Mouse (Mus musculus): ENCODE results near the gene Tmem167. TPM values are rescaled to one million over a fixed set of nuclear protein-coding genes. Genes with fewer than 3 reads are reported as not detected.

Gene Tmem167
- polyA plus RNA-seq, 1 experiment from 2014 or later, result 78.5 TPM

DNA sequence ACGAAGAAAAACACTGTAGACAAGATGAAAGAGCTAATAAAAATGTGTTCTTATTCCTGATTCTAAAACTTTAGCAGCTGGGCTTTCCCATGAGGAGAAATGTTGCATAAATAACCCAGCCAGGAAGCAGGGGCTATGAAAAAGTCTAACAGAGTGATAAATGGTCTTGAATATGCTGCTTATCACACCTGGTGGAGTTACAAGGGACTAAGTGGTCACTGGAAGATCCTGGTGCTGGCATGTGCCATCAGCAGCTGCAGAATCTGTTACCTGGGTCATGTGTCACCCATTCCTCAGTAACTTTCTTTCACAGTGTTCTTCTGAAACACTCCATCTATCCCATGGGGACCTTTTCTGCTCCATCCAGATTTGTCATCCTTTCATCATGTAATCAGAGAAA lies 22.8 kb downstream of the Tmem167 start:
- ATAC-seq (ENCODE audit: insufficient number of reproducible peaks, insufficient read depth, low FRiP score, low read depth), result no peak
- H3K27ac ChIP-seq (ENCODE audit: low read length), result no peak overlapping the region
- no peak overlapping the region for H3K4me2 ChIP-seq (replicated peaks; ENCODE audit: low read depth, low read length)
- H3K4me1 ChIP-seq (ENCODE audit: control insufficient read depth, insufficient read depth, low read length), result no peaks in the 10 kb centered on the region
- H3K9ac ChIP-seq (replicated peaks; ENCODE audit: low read depth, low read length), result no peak overlapping the region
- no peaks in the 10 kb centered on the region for H3K36me3 ChIP-seq (ENCODE audit: control insufficient read depth, insufficient read depth, low read length)
- no peak overlapping the region for H3K4me3 ChIP-seq (ENCODE audit: low read depth, low read length)
- H3K27me3 ChIP-seq (ENCODE audit: control insufficient read depth, insufficient read depth, low read length), result no peaks in the 10 kb centered on the region
- 61% methylated on average over 1 of the region's 1 CpGs for WGBS
- no peaks in the 10 kb centered on the region for H3K9me3 ChIP-seq (ENCODE audit: control insufficient read depth, low read depth, low read length)

DNA sequence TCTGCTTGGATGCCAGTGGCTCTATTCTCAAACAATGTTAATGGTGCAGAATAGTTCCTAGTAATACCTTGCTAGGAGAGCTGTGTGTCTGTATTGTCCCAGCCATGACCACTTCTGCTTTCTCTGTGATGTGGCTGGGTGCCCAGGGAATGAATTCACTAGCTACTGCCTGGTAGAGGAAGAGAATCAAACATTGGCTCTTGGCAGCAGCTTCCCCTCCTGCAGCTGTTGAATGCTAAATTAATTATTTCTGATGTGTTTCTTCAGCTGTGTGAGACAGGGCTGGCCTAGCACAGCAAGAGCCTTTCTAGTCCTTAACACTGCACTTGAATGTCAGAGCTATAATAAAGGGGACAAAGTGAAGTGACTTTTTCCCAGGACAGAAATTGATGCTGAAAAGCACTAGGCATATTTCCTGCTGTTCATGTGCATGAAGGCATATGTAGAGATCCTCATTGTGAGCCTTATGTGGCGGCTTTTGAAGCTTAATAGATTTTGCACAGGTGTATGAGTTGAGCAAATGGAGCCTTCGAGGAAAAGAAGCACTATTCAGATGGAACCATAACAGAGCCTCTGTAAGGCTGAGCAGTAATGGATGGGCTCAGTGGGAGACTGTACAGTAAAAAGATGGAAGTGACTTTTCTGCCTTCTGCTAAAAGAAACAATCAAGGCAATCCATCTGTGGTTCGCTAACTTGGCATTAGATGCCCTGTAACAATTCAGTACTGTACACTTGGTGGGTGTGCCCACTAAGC lies 47.4 kb downstream of the Tmem167 start:
- 75% methylated on average over 3 of the region's 3 CpGs for WGBS
- H3K36me3 ChIP-seq (ENCODE audit: control insufficient read depth, insufficient read depth, low read length), result no peaks in the 10 kb centered on the region
- H3K4me2 ChIP-seq (replicated peaks; ENCODE audit: low read depth, low read length), result no peak overlapping the region
- H3K27ac ChIP-seq (ENCODE audit: low read length), result no peak overlapping the region
- no peak for ATAC-seq (ENCODE audit: insufficient number of reproducible peaks, insufficient read depth, low FRiP score, low read depth)
- no peaks in the 10 kb centered on the region for H3K4me1 ChIP-seq (ENCODE audit: control insufficient read depth, insufficient read depth, low read length)
- no peaks in the 10 kb centered on the region for H3K9me3 ChIP-seq (ENCODE audit: control insufficient read depth, low read depth, low read length)
- H3K4me3 ChIP-seq (ENCODE audit: low read depth, low read length), result no peak overlapping the region
- H3K27me3 ChIP-seq (ENCODE audit: control insufficient read depth, insufficient read depth, low read length), result no peaks in the 10 kb centered on the region
- H3K9ac ChIP-seq (replicated peaks; ENCODE audit: low read depth, low read length), result no peak overlapping the region

DNA sequence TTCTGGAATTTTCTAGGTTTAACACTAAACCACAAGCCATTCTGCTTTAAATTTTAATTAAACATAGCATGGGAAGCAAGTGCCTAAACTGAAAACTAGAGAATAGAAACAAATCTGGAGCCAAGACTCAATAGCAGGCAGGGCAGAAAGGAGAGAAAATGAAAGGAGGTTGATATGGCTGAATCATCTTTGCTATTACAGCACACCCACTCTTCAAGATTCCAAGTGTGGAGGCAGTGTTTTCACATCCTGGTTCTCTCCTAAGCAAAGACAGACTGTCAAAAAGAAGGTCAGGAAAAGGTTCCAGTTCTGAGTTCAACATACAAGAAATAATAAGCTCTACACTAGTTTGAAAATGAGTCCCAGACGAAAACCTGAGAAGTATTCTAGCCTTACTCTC lies 52.8 kb downstream of the Tmem167 start:
- no peaks in the 10 kb centered on the region for H3K4me1 ChIP-seq (ENCODE audit: control insufficient read depth, insufficient read depth, low read length)
- ATAC-seq (ENCODE audit: insufficient number of reproducible peaks, insufficient read depth, low FRiP score, low read depth), result no peak
- H3K4me3 ChIP-seq (ENCODE audit: low read depth, low read length), result no peak overlapping the region
- no peak overlapping the region for H3K4me2 ChIP-seq (replicated peaks; ENCODE audit: low read depth, low read length)
- H3K27me3 ChIP-seq (ENCODE audit: control insufficient read depth, insufficient read depth, low read length), result no peaks in the 10 kb centered on the region
- 92% methylated on average over 1 of the region's 1 CpGs for WGBS
- H3K9ac ChIP-seq (replicated peaks; ENCODE audit: low read depth, low read length), result no peak overlapping the region
- H3K9me3 ChIP-seq (ENCODE audit: control insufficient read depth, low read depth, low read length), result no peaks in the 10 kb centered on the region
- H3K36me3 ChIP-seq (ENCODE audit: control insufficient read depth, insufficient read depth, low read length), result no peaks in the 10 kb centered on the region
- H3K27ac ChIP-seq (ENCODE audit: low read length), result no peak overlapping the region

DNA sequence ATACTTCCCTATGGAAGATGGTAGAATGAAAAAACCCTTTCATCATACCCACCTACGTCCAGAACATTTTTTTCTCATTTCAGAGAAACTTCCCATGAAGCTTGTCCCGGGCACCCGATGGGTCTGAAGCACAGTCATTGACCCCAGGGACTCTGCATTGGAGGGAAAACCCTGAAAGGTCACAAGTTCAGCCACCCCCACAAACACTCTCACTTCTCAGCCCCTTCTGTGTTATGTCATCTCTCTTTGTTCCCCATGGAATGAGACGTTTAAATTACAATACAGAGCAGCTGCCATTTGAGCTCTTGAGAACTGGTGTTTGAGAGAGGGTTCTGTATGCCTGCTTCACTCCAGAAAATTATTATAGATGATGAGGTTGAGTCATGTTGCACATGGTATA lies 54.3 kb downstream of the Tmem167 start:
- no peak overlapping the region for H3K27ac ChIP-seq (ENCODE audit: low read length)
- H3K9me3 ChIP-seq (ENCODE audit: control insufficient read depth, low read depth, low read length), result no peaks in the 10 kb centered on the region
- no peak overlapping the region for H3K9ac ChIP-seq (replicated peaks; ENCODE audit: low read depth, low read length)
- 32% methylated on average over 4 of the region's 4 CpGs for WGBS
- no peak overlapping the region for H3K4me2 ChIP-seq (replicated peaks; ENCODE audit: low read depth, low read length)
- no peaks in the 10 kb centered on the region for H3K36me3 ChIP-seq (ENCODE audit: control insufficient read depth, insufficient read depth, low read length)
- H3K27me3 ChIP-seq (ENCODE audit: control insufficient read depth, insufficient read depth, low read length), result no peaks in the 10 kb centered on the region
- no peaks in the 10 kb centered on the region for H3K4me1 ChIP-seq (ENCODE audit: control insufficient read depth, insufficient read depth, low read length)
- no peak overlapping the region for H3K4me3 ChIP-seq (ENCODE audit: low read depth, low read length)
- ATAC-seq (ENCODE audit: insufficient number of reproducible peaks, insufficient read depth, low FRiP score, low read depth), result no peak

DNA sequence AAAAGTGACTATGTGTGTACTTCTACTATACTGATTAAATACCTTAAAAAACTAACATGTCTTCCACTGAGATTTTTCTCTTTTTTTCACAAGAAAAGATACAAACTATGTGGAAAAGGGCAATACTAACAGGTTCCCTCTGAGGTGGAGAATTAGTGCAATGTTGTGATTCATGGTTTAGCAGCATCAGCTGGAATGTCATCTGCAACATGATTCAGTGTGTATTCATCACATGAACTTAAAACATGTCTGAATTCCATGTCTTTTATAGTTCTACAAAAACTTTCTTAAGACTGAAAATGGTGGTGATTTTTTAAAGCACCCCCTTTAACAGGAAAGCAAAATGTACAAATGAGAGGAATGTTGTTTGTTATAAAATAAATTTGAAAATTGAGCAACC lies 63.0 kb downstream of the Tmem167 start:
- no peak for ATAC-seq (ENCODE audit: insufficient number of reproducible peaks, insufficient read depth, low FRiP score, low read depth)
- Histone ChIP-seq H3K9ac (replicated peaks; ENCODE audit: low read depth, low read length) (no peak overlapping the region), H3K4me2 (replicated peaks; ENCODE audit: low read depth, low read length) (no peak overlapping the region), H3K36me3 (ENCODE audit: control insufficient read depth, insufficient read depth, low read length) (no peaks in the 10 kb centered on the region), H3K27me3 (ENCODE audit: control insufficient read depth, insufficient read depth, low read length) (no peaks in the 10 kb centered on the region), H3K9me3 (ENCODE audit: control insufficient read depth, low read depth, low read length) (no peaks in the 10 kb centered on the region), H3K4me3 (ENCODE audit: low read depth, low read length) (no peak overlapping the region), H3K27ac (ENCODE audit: low read length) (no peak overlapping the region), H3K4me1 (ENCODE audit: control insufficient read depth, insufficient read depth, low read length) (0 out of 2 replicates have a peak, but pooled peaks cover 4% of the 10 kb centered on the region)

DNA sequence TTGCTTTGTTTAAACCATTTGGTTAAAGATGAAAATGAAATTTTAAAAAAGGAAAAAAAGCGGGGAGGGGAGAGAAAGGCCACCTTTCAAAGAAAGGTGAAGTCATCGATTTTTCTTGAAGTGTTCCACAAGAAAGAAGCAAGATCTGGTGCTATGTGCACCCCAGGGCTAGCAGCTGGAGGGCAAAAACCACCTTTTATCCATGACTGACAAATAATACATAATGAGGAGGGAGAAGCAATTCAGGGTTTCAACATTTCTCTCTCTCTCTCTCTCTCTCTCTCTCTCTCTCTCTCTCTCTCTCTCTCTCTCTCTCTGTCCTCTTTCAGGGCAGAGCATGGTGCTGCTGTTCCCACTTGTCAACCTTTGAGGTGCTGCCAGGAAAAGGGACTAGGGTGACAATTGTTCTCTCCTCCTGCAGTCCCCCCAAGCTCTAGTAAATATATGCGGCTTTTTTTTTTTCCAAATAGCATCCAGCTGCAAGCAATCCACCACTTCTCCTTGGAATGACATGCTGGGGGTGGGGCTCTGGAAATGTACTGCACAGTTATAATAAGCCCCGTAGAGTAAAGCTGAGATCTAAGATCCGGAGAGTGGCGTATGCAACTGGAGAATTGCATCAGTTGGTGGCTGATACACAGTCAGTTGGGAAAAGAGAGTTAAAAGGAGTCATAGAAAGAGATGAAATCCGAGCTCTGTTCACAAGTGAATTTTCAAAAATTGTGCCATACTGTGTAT lies 63.8 kb downstream of the Tmem167 start:
- Histone ChIP-seq H3K9me3 (ENCODE audit: control insufficient read depth, low read depth, low read length) (no peaks in the 10 kb centered on the region), H3K27ac (ENCODE audit: low read length) (0 out of 2 replicates have a peak overlapping the region, but pooled peaks have one; percentile 27), H3K36me3 (ENCODE audit: control insufficient read depth, insufficient read depth, low read length) (no peaks in the 10 kb centered on the region), H3K9ac (replicated peaks; ENCODE audit: low read depth, low read length) (no peak overlapping the region), H3K4me3 (ENCODE audit: low read depth, low read length) (no peak overlapping the region), H3K27me3 (ENCODE audit: control insufficient read depth, insufficient read depth, low read length) (no peaks in the 10 kb centered on the region), H3K4me2 (replicated peaks; ENCODE audit: low read depth, low read length) (no peak overlapping the region), H3K4me1 (ENCODE audit: control insufficient read depth, insufficient read depth, low read length) (0 out of 2 replicates have a peak, but pooled peaks cover 4% of the 10 kb centered on the region)
- 36% methylated on average over 7 of the region's 7 CpGs for WGBS
- no peak for ATAC-seq (ENCODE audit: insufficient number of reproducible peaks, insufficient read depth, low FRiP score, low read depth)

DNA sequence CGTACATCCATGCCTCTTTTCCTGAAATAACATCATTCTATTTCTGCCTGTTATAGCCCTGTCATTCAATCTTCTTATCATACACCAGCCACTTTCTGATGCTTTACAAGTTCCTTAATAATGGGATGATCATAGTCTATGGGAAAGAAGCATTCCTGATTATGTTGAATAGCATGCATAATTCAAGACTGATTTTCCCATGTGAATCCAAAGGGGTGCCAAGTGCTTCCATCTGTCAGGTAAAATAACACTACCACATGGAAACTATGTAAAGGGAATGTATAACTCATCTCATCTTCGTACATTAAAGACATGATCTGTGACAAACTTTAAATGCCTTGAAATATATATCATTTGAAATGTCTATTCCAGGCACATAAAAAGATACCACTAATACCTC lies 75.2 kb downstream of the Tmem167 start:
- H3K9me3 ChIP-seq (ENCODE audit: control insufficient read depth, low read depth, low read length), result no peaks in the 10 kb centered on the region
- H3K9ac ChIP-seq (replicated peaks; ENCODE audit: low read depth, low read length), result no peak overlapping the region
- ATAC-seq (ENCODE audit: insufficient number of reproducible peaks, insufficient read depth, low FRiP score, low read depth), result no peak
- no peaks in the 10 kb centered on the region for H3K36me3 ChIP-seq (ENCODE audit: control insufficient read depth, insufficient read depth, low read length)
- no peaks in the 10 kb centered on the region for H3K4me1 ChIP-seq (ENCODE audit: control insufficient read depth, insufficient read depth, low read length)
- no peak overlapping the region for H3K4me3 ChIP-seq (ENCODE audit: low read depth, low read length)
- no peak overlapping the region for H3K4me2 ChIP-seq (replicated peaks; ENCODE audit: low read depth, low read length)
- H3K27me3 ChIP-seq (ENCODE audit: control insufficient read depth, insufficient read depth, low read length), result no peaks in the 10 kb centered on the region
- 89% methylated on average over 2 of the region's 2 CpGs for whole genome bisulfite sequencing
- no peak overlapping the region for H3K27ac ChIP-seq (ENCODE audit: low read length)

DNA sequence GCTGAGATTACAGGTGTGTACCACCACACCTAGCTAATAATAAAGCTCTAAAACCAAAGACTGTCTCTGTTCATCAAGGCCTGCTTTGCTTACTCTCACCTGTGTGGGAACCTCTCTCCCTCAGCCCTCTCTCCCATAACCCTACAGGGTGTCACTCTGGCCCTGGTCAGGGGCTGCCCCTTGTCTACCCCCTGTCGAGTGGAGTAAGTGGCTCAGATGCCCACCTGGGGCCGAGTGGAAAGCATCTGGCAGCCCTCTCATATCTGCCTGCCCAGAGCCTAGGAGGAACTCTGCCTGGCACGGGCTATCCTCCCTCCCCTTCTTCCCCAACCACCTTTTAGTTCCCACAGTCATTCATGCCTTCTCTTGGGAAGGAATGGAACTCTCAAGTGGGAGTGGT lies 78.1 kb downstream of the Tmem167 start:
- H3K27ac ChIP-seq (ENCODE audit: low read length), result no peak overlapping the region
- no peak overlapping the region for H3K4me3 ChIP-seq (ENCODE audit: low read depth, low read length)
- no peaks in the 10 kb centered on the region for H3K27me3 ChIP-seq (ENCODE audit: control insufficient read depth, insufficient read depth, low read length)
- no peaks in the 10 kb centered on the region for H3K9me3 ChIP-seq (ENCODE audit: control insufficient read depth, low read depth, low read length)
- no peak overlapping the region for H3K4me2 ChIP-seq (replicated peaks; ENCODE audit: low read depth, low read length)
- H3K4me1 ChIP-seq (ENCODE audit: control insufficient read depth, insufficient read depth, low read length), result no peaks in the 10 kb centered on the region
- ATAC-seq (ENCODE audit: insufficient number of reproducible peaks, insufficient read depth, low FRiP score, low read depth), result no peak
- WGBS, result 50% methylated on average over 3 of the region's 3 CpGs
- H3K9ac ChIP-seq (replicated peaks; ENCODE audit: low read depth, low read length), result no peak overlapping the region
- no peaks in the 10 kb centered on the region for H3K36me3 ChIP-seq (ENCODE audit: control insufficient read depth, insufficient read depth, low read length)
